Mouse (Mus musculus) CH12.LX (cell line): Measurements from ENCODE around the gene Spryd3. TPM values are rescaled to one million over a fixed set of nuclear protein-coding genes. Genes with fewer than 3 reads are reported as not detected.

Source experiments
- DNase-seq: peaks from one replicate; pipeline ENCODE4 v3.0.0-alpha.2; 2013; ENCODE audit errors: extremely low read depth
- H3K27ac ChIP-seq: 2 replicates; pipeline ENCODE4 v1.5.1; 2012; ENCODE audit warnings: low read depth, mild to moderate bottlenecking, control low read depth, moderate library complexity; ENCODE audit not compliant: insufficient read depth
- H3K27me3 ChIP-seq: replicated peaks from 2 replicates; pipeline ENCODE3; 2012; ENCODE audit warnings: inconsistent platforms
- H3K36me3 ChIP-seq, 2 experiments: replicated peaks in 1 of 2; 2 replicates each; pipeline versions ENCODE3 to v1.6.1; 2012; ENCODE audit warnings: inconsistent platforms in 1 of 2, low read length in 1 of 2, mild to moderate bottlenecking in 1 of 2, mixed read lengths in 1 of 2, moderate library complexity in 1 of 2; ENCODE audit not compliant: control insufficient read depth in 1 of 2, insufficient read depth in 1 of 2
- H3K4me1 ChIP-seq, 2 experiments: 2 replicates each; pipeline ENCODE4 v1.6.1; 2012; ENCODE audit warnings: inconsistent platforms in 1 of 2, moderate library complexity in 1 of 2; ENCODE audit not compliant: insufficient read depth in 2 of 2, control insufficient read depth in 1 of 2
- H3K4me2 ChIP-seq: 2 replicates; pipeline ENCODE4 v1.6.1; 2012; ENCODE audit warnings: low read depth, mild to moderate bottlenecking, control low read depth; ENCODE audit not compliant: poor library complexity, insufficient read depth, severe bottlenecking
- H3K4me3 ChIP-seq, 3 experiments: fragments of 150-350 bp in 1 of 3; sonication (generic) in 1 of 3; replicated peaks in 1 of 3; 2 replicates each; pipeline versions ENCODE3 to v1.5.1; 2011 to 2012; ENCODE audit warnings: low read depth in 2 of 3, low read length in 2 of 3, mild to moderate bottlenecking in 2 of 3, moderate library complexity in 2 of 3, control low read depth in 1 of 3, improper control_type of control experiment in 1 of 3, inconsistent platforms in 1 of 3, mixed read lengths in 1 of 3; ENCODE audit not compliant: poor library complexity in 1 of 3
- H3K79me2 ChIP-seq: replicated peaks from 2 replicates; pipeline ENCODE4 v1.6.1; 2012; ENCODE audit warnings: mild to moderate bottlenecking, moderate library complexity; ENCODE audit not compliant: control insufficient read depth, poor library complexity, insufficient read depth, severe bottlenecking; ENCODE audit errors: extremely low read depth
- H3K9ac ChIP-seq: 2 replicates; pipeline ENCODE4 v1.6.1; 2012; ENCODE audit warnings: low read depth, mild to moderate bottlenecking, control low read depth, moderate library complexity; ENCODE audit not compliant: insufficient read depth
- H3K9me3 ChIP-seq: replicated peaks from 2 replicates; pipeline ENCODE3; 2012; ENCODE audit warnings: low read length, inconsistent platforms, mixed read lengths
- BHLHE40 ChIP-seq: IDR thresholded peaks from 2 replicates; pipeline ENCODE4 v1.6.1; 2011; ENCODE audit warnings: mild to moderate bottlenecking, low read depth, low read length, improper control_type of control experiment
- CHD1 ChIP-seq: IDR thresholded peaks from 2 replicates; pipeline ENCODE4 v1.6.1; 2012; ENCODE audit warnings: low read depth, low read length, improper control_type of control experiment, inconsistent platforms
- CHD2 ChIP-seq: IDR thresholded peaks from 2 replicates; pipeline ENCODE4 v1.6.1; 2011; ENCODE audit warnings: low read length, improper control_type of control experiment
- CTCF ChIP-seq, 2 experiments: IDR thresholded peaks in 1 of 2; conservative IDR thresholded peaks in 1 of 2; 2 replicates each; pipeline ENCODE4 v1.5.1; 2011 to 2012; ENCODE audit warnings: low read depth in 2 of 2, low read length in 2 of 2, improper control_type of control experiment in 1 of 2, inconsistent platforms in 1 of 2, mild to moderate bottlenecking in 1 of 2, moderate library complexity in 1 of 2
- ELF1 ChIP-seq: IDR thresholded peaks from 2 replicates; pipeline ENCODE4 v1.6.1; 2014; ENCODE audit warnings: low read depth, mild to moderate bottlenecking, inconsistent platforms, low read length, improper control_type of control experiment
- EP300 ChIP-seq: IDR thresholded peaks from 2 replicates; pipeline ENCODE4 v1.6.1; 2011; ENCODE audit warnings: low read length, improper control_type of control experiment
- ETS1 ChIP-seq: conservative IDR thresholded peaks from 2 replicates; pipeline ENCODE4 v1.6.1; 2012; ENCODE audit warnings: low read depth, mild to moderate bottlenecking, inconsistent platforms, low read length, improper control_type of control experiment, moderate library complexity
- GABPA ChIP-seq: IDR thresholded peaks from 2 replicates; pipeline ENCODE4 v1.6.1; 2012; ENCODE audit warnings: low read depth, low read length, improper control_type of control experiment, inconsistent platforms; ENCODE audit not compliant: insufficient replicate concordance
- HCFC1 ChIP-seq: IDR thresholded peaks from 2 replicates; pipeline ENCODE4 v1.6.1; 2012; ENCODE audit warnings: low read depth, mild to moderate bottlenecking, inconsistent platforms, low read length, improper control_type of control experiment
- JUND ChIP-seq: conservative IDR thresholded peaks from 2 replicates; pipeline ENCODE4 v1.6.1; 2011; ENCODE audit warnings: low read depth, low read length, improper control_type of control experiment
- KAT2A ChIP-seq: IDR thresholded peaks from 2 replicates; pipeline ENCODE4 v1.6.1; 2012; ENCODE audit warnings: low read length, improper control_type of control experiment, inconsistent platforms; ENCODE audit not compliant: insufficient replicate concordance
- MAX ChIP-seq: IDR thresholded peaks from 2 replicates; pipeline ENCODE4 v1.6.1; 2011; ENCODE audit warnings: low read length, improper control_type of control experiment
- MAZ ChIP-seq: IDR thresholded peaks from 2 replicates; pipeline ENCODE4 v1.6.1; 2012; ENCODE audit warnings: low read depth, mild to moderate bottlenecking, inconsistent platforms, low read length, improper control_type of control experiment, moderate library complexity
- MXI1 ChIP-seq: IDR thresholded peaks from 2 replicates; pipeline ENCODE4 v1.6.1; 2011; ENCODE audit warnings: mild to moderate bottlenecking, low read depth, low read length, improper control_type of control experiment
- MYC ChIP-seq: IDR thresholded peaks from 2 replicates; pipeline ENCODE4 v1.6.1; 2011; ENCODE audit warnings: low read depth, mild to moderate bottlenecking, improper control_type of control experiment, low read length
- NELFE ChIP-seq: IDR thresholded peaks from 2 replicates; pipeline ENCODE4 v1.6.1; 2011; ENCODE audit warnings: low read depth, low read length, improper control_type of control experiment
- PAX5 ChIP-seq: IDR thresholded peaks from 2 replicates; pipeline ENCODE4 v1.6.1; 2012; ENCODE audit warnings: low read length, inconsistent platforms, mixed read lengths
- POLR2A ChIP-seq: IDR thresholded peaks from 2 replicates; pipeline ENCODE4 v1.6.1; 2011; ENCODE audit warnings: low read depth, mild to moderate bottlenecking, improper control_type of control experiment, low read length
- POLR2AphosphoS2 ChIP-seq: IDR thresholded peaks from 2 replicates; pipeline ENCODE4 v1.6.1; 2011; ENCODE audit warnings: low read depth, low read length, improper control_type of control experiment
- RCOR1 ChIP-seq: conservative IDR thresholded peaks from 2 replicates; pipeline ENCODE4 v1.6.1; 2012; ENCODE audit warnings: low read depth, mild to moderate bottlenecking, inconsistent platforms, low read length, improper control_type of control experiment
- SIN3A ChIP-seq: IDR thresholded peaks from 2 replicates; pipeline ENCODE4 v1.6.1; 2012; ENCODE audit warnings: low read length, improper control_type of control experiment, inconsistent platforms
- TBP ChIP-seq: conservative IDR thresholded peaks from 2 replicates; pipeline ENCODE4 v1.6.1; 2011; ENCODE audit warnings: low read depth, low read length, improper control_type of control experiment
- UBTF ChIP-seq: IDR thresholded peaks from 2 replicates; pipeline ENCODE4 v1.6.1; 2012; ENCODE audit warnings: low read depth, mild to moderate bottlenecking, inconsistent platforms, low read length, improper control_type of control experiment, moderate library complexity
- USF2 ChIP-seq: conservative IDR thresholded peaks from 2 replicates; pipeline ENCODE4 v1.6.1; 2011; ENCODE audit warnings: low read depth, low read length, improper control_type of control experiment
- ZC3H11A ChIP-seq: IDR thresholded peaks from 2 replicates; pipeline ENCODE4 v1.6.1; 2012; ENCODE audit warnings: low read depth, mild to moderate bottlenecking, inconsistent platforms, low read length, improper control_type of control experiment
- ZKSCAN1 ChIP-seq: IDR thresholded peaks from 2 replicates; pipeline ENCODE4 v1.6.1; 2012; ENCODE audit warnings: low read depth, inconsistent platforms, low read length, improper control_type of control experiment, borderline replicate concordance
- ZNF384 ChIP-seq: IDR thresholded peaks from 2 replicates; pipeline ENCODE4 v1.6.1; 2012; ENCODE audit warnings: low read depth, low read length, improper control_type of control experiment, inconsistent platforms
- dilution Hi-C: fragments of 300-500 bp; cut with MboI; formaldehyde crosslinking; loops from 2 replicates; pipeline ENCODE4 v1.14.3; 2020; ENCODE audit warnings: low sequenced_read_pairs; ENCODE audit not compliant: extremely low pct_unique_long_range_greater_than_20kb, extremely low pct_ligation_motif_present
- in situ Hi-C: fragments of 300-500 bp; cut with MboI; formaldehyde crosslinking; loops from 3 replicates; pipeline ENCODE4 v1.14.3; 2019; ENCODE audit warnings: low sequenced_read_pairs, low pct_ligation_motif_present, low pct_unique_long_range_greater_than_20kb, mixed read lengths
- polyA plus RNA-seq: library from polyadenylated mRNA; unstranded; fragments of >175 nt; gene quantifications from 2 replicates; pipeline ENCODE4 v1.2.1, GENCODE M21; 2012; ENCODE audit warnings: low read depth; ENCODE audit not compliant: insufficient read length
- total RNA-seq, 2 experiments: library from RNA; depleted of rRNA; stranded (reverse); fragments of 300-350 nt in 1 of 2; fragments of >200 nt in 1 of 2; gene quantifications; 2 replicates each; pipeline ENCODE4 v1.2.3; 2012 to 2014

Gene Spryd3
- total and polyA plus RNA-seq, 3 experiments = 21.5 to 25.7 (median 21.6) TPM

DNA sequence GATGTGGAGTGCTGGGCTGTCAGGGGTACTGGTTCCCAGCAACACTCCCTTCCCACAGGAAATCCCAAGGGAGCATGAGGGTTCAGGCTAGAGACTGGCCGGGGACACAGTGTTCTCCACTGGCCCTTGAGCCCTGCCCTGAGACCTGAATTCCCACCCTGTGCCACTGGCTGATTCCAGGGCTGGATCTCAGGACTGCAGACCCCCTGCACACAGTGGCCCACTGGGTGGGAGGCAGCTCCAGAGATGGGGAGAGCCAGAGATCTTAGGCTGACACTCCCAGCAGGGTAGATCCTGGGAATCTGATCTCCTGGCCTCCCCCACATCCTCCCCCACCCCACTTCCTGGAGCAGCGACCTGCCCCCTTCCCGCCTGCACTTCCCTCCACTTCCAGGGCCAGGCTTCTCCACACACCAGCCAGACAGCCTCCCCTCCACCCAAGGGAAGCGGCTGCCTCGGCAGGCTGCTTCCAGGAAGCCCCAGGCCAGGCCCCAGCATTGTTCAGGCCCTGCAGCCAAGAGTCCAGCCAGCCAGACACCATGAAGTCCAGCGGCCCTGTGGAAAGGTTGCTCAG lies 33.4 kb downstream of the Spryd3 start:
- H3K9ac ChIP-seq = no peak overlapping the region
- TF ChIP-seq SIN3A = no peak
- TF ChIP-seq MAX = no peak
- no peak for TF ChIP-seq POLR2AphosphoS2
- no peak for TF ChIP-seq POLR2A
- TF ChIP-seq USF2 = no peak
- no peak for TF ChIP-seq ZKSCAN1
- no peak for TF ChIP-seq CHD2
- TF ChIP-seq MAZ = no peak
- no peak for TF ChIP-seq EP300
- TF ChIP-seq MXI1 = no peak
- no peak for TF ChIP-seq UBTF
- no peak for TF ChIP-seq BHLHE40
- no peak for TF ChIP-seq NELFE
- TF ChIP-seq KAT2A = no peak
- TF ChIP-seq JUND = no peak
- no peak for TF ChIP-seq ZC3H11A
- no peaks in the 10 kb centered on the region for H3K79me2 ChIP-seq
- dilution Hi-C loops = no loop called here
- no peaks in the 10 kb centered on the region for H3K9me3 ChIP-seq
- no peak overlapping the region for H3K27ac ChIP-seq
- H3K36me3 ChIP-seq = peaks cover 3 to 17% of the 10 kb centered on the region in 2 experiments
- H3K4me2 ChIP-seq = no peak overlapping the region
- no peak for DNase-seq
- H3K4me1 ChIP-seq = peaks cover 11 to 44% of the 10 kb centered on the region in 2 experiments
- peaks cover 77% of the 10 kb centered on the region for H3K27me3 ChIP-seq
- in situ Hi-C loops = loop anchor here (5.0 kb wide), 1 partner anchor 35 kb away; the partner anchor contains the start of gene Spryd3
- H3K4me3 ChIP-seq = no peak overlapping the region

DNA sequence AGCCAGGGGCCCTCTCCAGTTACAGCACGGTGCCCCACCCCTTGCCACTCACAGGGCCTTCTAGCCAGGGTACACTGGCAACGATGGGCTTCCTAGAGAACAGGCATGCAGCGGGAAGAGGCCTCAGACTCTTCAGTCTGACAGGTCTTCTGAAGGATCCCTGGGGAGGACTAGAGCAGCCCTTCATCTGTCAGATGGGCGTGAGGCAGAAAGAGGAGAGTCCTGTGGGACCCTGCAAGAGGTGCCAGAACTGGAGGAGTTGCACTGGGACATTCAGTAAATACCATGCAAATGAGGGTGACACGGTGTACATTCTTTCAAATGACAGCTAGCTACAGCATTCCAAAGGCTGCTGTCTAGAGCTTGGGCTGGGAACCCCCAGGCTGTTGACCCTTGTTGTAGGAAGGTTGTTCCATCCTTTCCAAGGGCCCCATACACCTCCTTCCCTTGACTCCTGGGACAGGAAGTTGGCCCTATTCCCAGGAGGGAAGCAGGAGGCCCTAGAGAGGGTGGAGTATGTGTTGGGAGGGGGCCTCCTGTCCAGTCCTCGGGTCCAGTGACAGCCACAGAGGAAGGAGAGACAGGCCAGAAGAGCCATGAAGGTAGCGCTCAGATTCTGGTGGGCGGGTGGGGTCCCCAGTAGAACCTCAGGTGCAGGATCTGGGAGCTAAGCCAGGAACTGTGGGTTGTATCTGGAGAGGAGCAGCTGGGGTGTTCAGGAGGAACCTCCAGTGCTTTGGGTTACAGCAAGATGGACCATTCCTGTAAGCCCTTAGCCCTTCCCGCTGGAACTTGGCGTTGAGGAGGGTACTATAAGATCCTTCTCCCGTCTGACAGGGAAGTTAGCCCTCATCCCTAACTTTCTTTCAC lies 34.1 kb downstream of the Spryd3 start:
- no peak overlapping the region for H3K27ac ChIP-seq
- H3K79me2 ChIP-seq = no peaks in the 10 kb centered on the region
- in situ Hi-C loops (loop anchor here (5.0 kb wide), 1 partner anchor 35 kb away; the partner anchor contains the start of gene Spryd3), dilution Hi-C loops (no loop called here)
- no peak for DNase-seq
- TF ChIP-seq CTCF (conservative IDR thresholded peaks at IDR 0.05 in 1 of 2, IDR thresholded peaks at IDR 0.05 in 1 of 2; ENCODE audit: low read depth in 2 of 2, low read length in 2 of 2) = no peak
- TF ChIP-seq CHD1 = no peak
- TF ChIP-seq ZNF384 = no peak
- no peak for TF ChIP-seq ETS1
- no peak for TF ChIP-seq MYC
- no peak for TF ChIP-seq MXI1
- TF ChIP-seq JUND = no peak
- no peak for TF ChIP-seq CHD2
- no peak for TF ChIP-seq MAZ
- no peak for TF ChIP-seq PAX5
- no peak for TF ChIP-seq BHLHE40
- TF ChIP-seq ZC3H11A = no peak
- TF ChIP-seq EP300 = no peak
- no peak for TF ChIP-seq GABPA
- TF ChIP-seq UBTF = no peak
- no peak for TF ChIP-seq HCFC1
- no peak for TF ChIP-seq TBP
- TF ChIP-seq POLR2A = no peak
- TF ChIP-seq ELF1 = no peak
- no peak for TF ChIP-seq RCOR1
- H3K4me3 ChIP-seq = no peak overlapping the region
- H3K36me3 ChIP-seq = peaks cover 8 to 23% of the 10 kb centered on the region in 2 experiments
- H3K4me1 ChIP-seq = peaks cover 11 to 38% of the 10 kb centered on the region in 2 experiments
- H3K27me3 ChIP-seq = peaks cover 72% of the 10 kb centered on the region
- H3K4me2 ChIP-seq = no peak overlapping the region
- H3K9ac ChIP-seq = no peak overlapping the region
- H3K9me3 ChIP-seq = no peaks in the 10 kb centered on the region
